In the genomic region with DNA sequence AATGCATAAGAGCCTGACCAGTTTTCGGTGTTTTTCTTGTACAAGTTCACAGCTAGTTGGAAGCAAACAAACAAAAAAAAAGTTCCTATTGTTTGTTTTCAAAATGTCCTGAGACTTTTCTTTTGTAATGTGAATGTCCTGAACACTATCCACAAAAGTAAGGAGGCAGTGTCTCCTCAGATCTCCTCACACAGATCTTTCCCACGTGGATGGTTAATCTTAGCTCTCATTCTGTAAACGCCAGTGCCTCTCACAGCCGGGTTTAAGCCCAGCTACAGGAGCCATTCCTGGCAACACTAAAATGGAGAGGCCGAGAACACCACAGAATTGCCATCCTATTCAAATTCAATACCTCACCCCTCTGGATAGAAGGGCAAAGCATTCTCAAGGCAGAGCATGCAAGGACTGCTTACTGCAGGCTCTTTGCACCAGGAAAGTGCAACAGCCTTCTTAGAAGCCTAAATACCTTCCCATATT, we compare ENCODE assay signal across 13 mouse cellular contexts.
DNase-seq lines count a peak whose midpoint lies in the region; ATAC-seq and TF ChIP-seq lines count a peak whose summit lies in the region.
"Had no signal": no experiment of that assay in that cellular context is flagged by ENCODE, and none has a peak within 500 bp of the region (broad histone marks: within the 10 kb centered on the region; RNA-seq: fewer than 3 reads in every experiment).

No protein-coding gene starts in this region.

- TF ChIP-seq CTCF in forebrain, postnatal 0 days (IDR thresholded peaks at IDR 0.05; ENCODE audit: low read depth), result no peak

- H3K9me3 ChIP-seq in forebrain, postnatal 0 days (ENCODE audit: low read length), result no peaks in the 10 kb centered on the region
- H3K9me3 ChIP-seq in midbrain, embryonic 10.5 days (replicated peaks), result no peaks in the 10 kb centered on the region
- H3K9me3 ChIP-seq: heart, embryonic 15.5 days; megakaryocyte, embryonic 14.5 days had no signal

- H3K4me2 ChIP-seq in forebrain, postnatal 0 days (ENCODE audit: low read depth), result no peak overlapping the region
- H3K4me2 ChIP-seq: heart, embryonic 15.5 days had no signal

- intact Hi-C loops in heart, postnatal 14 days (cut with DNase I), result no loop called here

- no peak overlapping the region for H3K4me3 ChIP-seq in forebrain, postnatal 0 days (ENCODE audit: low read depth, low read length)
- no peak overlapping the region for H3K4me3 ChIP-seq in midbrain, embryonic 10.5 days
- H3K4me3 ChIP-seq: heart, embryonic 15.5 days; megakaryocyte, embryonic 14.5 days had no signal

- 13% methylated on average over 5 of the region's 5 CpGs for WGBS in forebrain, postnatal 0 days
- 11% methylated on average over 5 of the region's 5 CpGs for WGBS in midbrain, embryonic 10.5 days

- no peak overlapping the region for H3K9ac ChIP-seq in forebrain, postnatal 0 days
- H3K9ac ChIP-seq: heart, embryonic 15.5 days had no signal

- H3K4me1 ChIP-seq in forebrain, postnatal 0 days (ENCODE audit: insufficient read depth), result no peaks in the 10 kb centered on the region
- H3K4me1 ChIP-seq in midbrain, embryonic 10.5 days, result peaks cover 38% of the 10 kb centered on the region
- H3K4me1 ChIP-seq: megakaryocyte, embryonic 14.5 days had no signal

- DNase-seq in ZHBTc4 (ENCODE audit: low read depth, low spot score), result peak; percentile 6
- DNase-seq in embryo, embryonic 11 days, result peak; percentile 47
- no peak for DNase-seq in forebrain, postnatal 0 days
- peak; percentile 38 for DNase-seq in midbrain, embryonic 10.5 days (ENCODE audit: low spot score)
- DNase-seq in testis, postnatal 10 days (ENCODE audit: low spot score), result no peak
- DNase-seq in adrenal gland, postnatal 36 days, result no peak
- no peak for DNase-seq in heart, postnatal 14 days
- DNase-seq: cerebellum, adult 11 months; kidney, adult 18-20 months; lung, adult 2 months had no signal

- no peaks in the 10 kb centered on the region for H3K27me3 ChIP-seq in forebrain, postnatal 0 days (ENCODE audit: insufficient read depth, low read length)
- 0 out of 2 replicates have a peak, but pooled peaks cover 4% of the 10 kb centered on the region for H3K27me3 ChIP-seq in midbrain, embryonic 10.5 days (ENCODE audit: low read depth, poor library complexity, severe bottlenecking)
- H3K27me3 ChIP-seq: heart, embryonic 15.5 days had no signal

- H3K36me3 ChIP-seq in forebrain, postnatal 0 days (ENCODE audit: insufficient read depth), result no peaks in the 10 kb centered on the region
- H3K36me3 ChIP-seq in midbrain, embryonic 10.5 days, result no peaks in the 10 kb centered on the region
- H3K36me3 ChIP-seq: heart, embryonic 15.5 days had no signal

- no peak overlapping the region for H3K27ac ChIP-seq in forebrain, postnatal 0 days (ENCODE audit: low read depth, low read length)
- H3K27ac ChIP-seq in midbrain, embryonic 10.5 days (replicated peaks), result peak overlapping the region; percentile 81
- H3K27ac ChIP-seq: heart, embryonic 15.5 days had no signal

- peak; percentile 62 for ATAC-seq in forebrain, postnatal 0 days
- ATAC-seq: CD4-positive, CD25-positive, alpha-beta regulatory T cell, adult 4 months had no signal

Comparison
In these comparisons a context has a peak if more than half of its experiments do, and no peak if none do; other contexts are left out.
1. DNase-seq: peak in ZHBTc4 (single experiment), embryo, embryonic 11 days (single experiment) and midbrain, embryonic 10.5 days (single experiment); none in forebrain, postnatal 0 days (single experiment), testis, postnatal 10 days (single experiment), adrenal gland, postnatal 36 days (0 of 2) and heart, postnatal 14 days (0 of 2).